Mouse (Mus musculus): Measurements from ENCODE around the gene Tns3. TPM values are rescaled to one million over a fixed set of nuclear protein-coding genes. Genes with fewer than 3 reads are reported as not detected.
A peak's percentile ranks its signal among the peaks of the same experiment; 100 is the strongest.
"Not testable (repeated sequence)": the region's sequence is repeated elsewhere in the genome, so short reads cannot be mapped to it uniquely, and the experiment has no call there.

The Tns3 gene
- polyA plus RNA-seq, 1 experiment from 2014 or later, result 30.4 TPM

GRCm38 (mm10) chr11:8622668-8623067 is 41.7 kb downstream of the Tns3 start:
- H3K9me3 ChIP-seq (replicated peaks; ENCODE audit: control insufficient read depth, low read length), result no peaks in the 10 kb centered on the region
- H3K27ac ChIP-seq (ENCODE audit: low read length), result no peak overlapping the region
- no peak overlapping the region for H3K4me3 ChIP-seq (replicated peaks; ENCODE audit: low read length)
- H3K36me3 ChIP-seq (ENCODE audit: control insufficient read depth, insufficient read depth, low read length), result no peaks in the 10 kb centered on the region
- WGBS, result 48% methylated on average over 6 of the region's 6 CpGs
- no peak for ATAC-seq (ENCODE audit: insufficient read depth, low FRiP score)
- peak overlapping the region; percentile 100; the same call in 1 of the 2 replicates for H3K4me2 ChIP-seq (ENCODE audit: low read depth, low read length)
- peaks cover 32% of the 10 kb centered on the region for H3K4me1 ChIP-seq (ENCODE audit: control insufficient read depth, insufficient read depth, low read length)
- H3K9ac ChIP-seq (ENCODE audit: low read length), result 0 out of 2 replicates have a peak overlapping the region, but pooled peaks have one; percentile 0
- no peaks in the 10 kb centered on the region for H3K27me3 ChIP-seq (ENCODE audit: control insufficient read depth, insufficient read depth, low read length)

DNA sequence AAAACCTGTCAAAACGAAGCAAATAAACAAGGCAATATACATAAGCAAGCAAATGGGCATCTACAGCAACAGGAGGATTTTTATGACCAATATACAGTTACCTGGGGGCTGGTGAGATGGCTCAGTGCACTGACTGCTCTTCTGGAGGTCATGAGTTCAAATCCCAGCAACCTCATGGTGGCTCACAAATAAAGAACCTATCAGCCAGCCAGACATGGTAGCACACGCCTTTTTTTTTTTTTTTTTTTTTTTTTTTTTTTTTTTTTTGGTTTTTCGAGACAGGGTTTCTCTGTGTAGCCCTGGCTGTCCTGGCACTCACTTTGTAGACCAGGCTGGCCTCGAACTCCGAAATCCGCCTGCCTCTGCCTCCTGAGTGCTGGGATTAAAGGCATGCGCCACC is 45.2 kb downstream of the Tns3 start:
- H3K27ac ChIP-seq (ENCODE audit: low read length); H3K9ac ChIP-seq (ENCODE audit: low read length); ATAC-seq (ENCODE audit: insufficient read depth, low FRiP score); H3K4me2 ChIP-seq (ENCODE audit: low read depth, low read length); H3K4me3 ChIP-seq (replicated peaks; ENCODE audit: low read length); H3K9me3 ChIP-seq (replicated peaks; ENCODE audit: control insufficient read depth, low read length); H3K36me3 ChIP-seq (ENCODE audit: control insufficient read depth, insufficient read depth, low read length); H3K27me3 ChIP-seq (ENCODE audit: control insufficient read depth, insufficient read depth, low read length): not testable (repeated sequence)
- 86% methylated on average over 6 of the region's 7 CpGs for WGBS
- H3K4me1 ChIP-seq (ENCODE audit: control insufficient read depth, insufficient read depth, low read length), result peaks cover 27% of the 10 kb centered on the region

DNA sequence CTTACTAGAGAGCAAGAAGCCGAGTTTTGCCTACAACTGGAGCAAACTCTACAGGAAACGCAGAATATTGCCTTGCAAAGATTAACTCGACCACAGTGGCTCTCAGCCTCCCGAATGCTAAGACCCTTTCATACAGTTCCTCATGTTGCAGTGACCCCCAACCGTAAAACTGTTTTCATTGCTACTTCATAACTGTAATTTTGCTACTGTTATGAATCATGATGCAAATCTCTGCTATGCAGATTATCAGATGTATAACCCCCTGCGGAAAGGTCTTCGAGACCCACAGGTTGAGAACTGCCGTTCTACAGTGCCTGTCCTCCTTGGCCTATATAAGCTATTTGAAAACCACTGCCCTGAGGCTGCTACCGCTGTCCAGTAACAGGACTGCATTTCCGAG is 46.0 kb downstream of the Tns3 start:
- no peak overlapping the region for H3K4me2 ChIP-seq (ENCODE audit: low read depth, low read length)
- H3K4me1 ChIP-seq (ENCODE audit: control insufficient read depth, insufficient read depth, low read length), result peaks cover 22% of the 10 kb centered on the region
- H3K4me3 ChIP-seq (replicated peaks; ENCODE audit: low read length), result no peak overlapping the region
- ATAC-seq (ENCODE audit: insufficient read depth, low FRiP score), result no peak
- H3K36me3 ChIP-seq (ENCODE audit: control insufficient read depth, insufficient read depth, low read length), result 0 out of 2 replicates have a peak, but pooled peaks cover 6% of the 10 kb centered on the region
- no peak overlapping the region for H3K27ac ChIP-seq (ENCODE audit: low read length)
- H3K9ac ChIP-seq (ENCODE audit: low read length), result no peak overlapping the region
- H3K27me3 ChIP-seq (ENCODE audit: control insufficient read depth, insufficient read depth, low read length), result no peaks in the 10 kb centered on the region
- no peaks in the 10 kb centered on the region for H3K9me3 ChIP-seq (replicated peaks; ENCODE audit: control insufficient read depth, low read length)
- WGBS, result 63% methylated on average over 10 of the region's 10 CpGs

DNA sequence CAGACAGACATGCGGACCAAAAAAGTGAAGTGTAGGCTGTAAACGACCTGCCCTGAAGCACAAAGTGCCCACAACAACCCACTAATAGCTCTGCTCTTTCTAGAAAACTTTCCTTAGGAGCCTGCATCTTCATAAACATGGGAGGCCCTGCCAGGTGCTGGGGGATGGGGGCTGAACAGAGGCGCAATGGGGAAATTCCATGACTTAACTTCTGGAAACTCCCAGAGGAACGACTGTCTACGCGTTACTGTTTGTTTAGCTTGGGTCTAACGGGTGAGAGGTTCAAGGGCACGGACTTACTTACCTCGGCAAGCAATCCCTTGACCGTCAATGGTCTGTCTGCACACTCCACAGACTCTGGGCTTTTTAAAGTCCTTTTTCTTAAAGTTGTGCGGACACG is 48.9 kb downstream of the Tns3 start:
- Histone ChIP-seq H3K36me3 (ENCODE audit: control insufficient read depth, insufficient read depth, low read length) (0 out of 2 replicates have a peak, but pooled peaks cover 6% of the 10 kb centered on the region), H3K27me3 (ENCODE audit: control insufficient read depth, insufficient read depth, low read length) (no peaks in the 10 kb centered on the region), H3K9ac (ENCODE audit: low read length) (no peak overlapping the region), H3K4me2 (ENCODE audit: low read depth, low read length) (0 out of 2 replicates have a peak overlapping the region, but pooled peaks have one; percentile 14), H3K27ac (ENCODE audit: low read length) (peak overlapping the region; percentile 1; the same call in 1 of the 2 replicates), H3K9me3 (replicated peaks; ENCODE audit: control insufficient read depth, low read length) (no peaks in the 10 kb centered on the region), H3K4me1 (ENCODE audit: control insufficient read depth, insufficient read depth, low read length) (peaks cover 20% of the 10 kb centered on the region), H3K4me3 (replicated peaks; ENCODE audit: low read length) (no peak overlapping the region)
- WGBS, result 31% methylated on average over 12 of the region's 12 CpGs
- ATAC-seq (ENCODE audit: insufficient read depth, low FRiP score), result 0 out of 2 replicates have a peak, but pooled peaks have one; percentile 8

DNA sequence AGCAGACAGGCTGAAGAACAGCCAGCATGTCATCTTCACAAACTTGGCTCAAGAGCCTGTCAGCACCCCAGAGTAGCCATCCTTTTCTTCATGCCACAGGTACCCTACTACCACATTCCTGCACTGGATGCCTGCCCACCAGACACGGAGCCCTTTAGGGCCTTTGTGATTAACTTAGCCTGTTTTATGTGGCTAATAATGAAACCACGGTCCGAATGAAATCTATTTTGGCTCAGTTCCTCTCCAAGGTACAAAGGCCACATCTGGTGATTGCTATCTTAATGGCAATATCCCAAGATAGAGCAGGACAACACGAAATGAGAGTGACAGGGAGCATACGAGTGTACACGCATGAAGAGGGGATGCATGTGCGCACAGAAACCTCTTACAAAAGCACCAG is 53.9 kb downstream of the Tns3 start:
- Histone ChIP-seq H3K27me3 (ENCODE audit: control insufficient read depth, insufficient read depth, low read length) (no peaks in the 10 kb centered on the region), H3K36me3 (ENCODE audit: control insufficient read depth, insufficient read depth, low read length) (0 out of 2 replicates have a peak, but pooled peaks cover 9% of the 10 kb centered on the region), H3K9me3 (replicated peaks; ENCODE audit: control insufficient read depth, low read length) (no peaks in the 10 kb centered on the region), H3K9ac (ENCODE audit: low read length) (no peak overlapping the region), H3K4me2 (ENCODE audit: low read depth, low read length) (no peak overlapping the region), H3K27ac (ENCODE audit: low read length) (no peak overlapping the region), H3K4me3 (replicated peaks; ENCODE audit: low read length) (no peak overlapping the region), H3K4me1 (ENCODE audit: control insufficient read depth, insufficient read depth, low read length) (peaks cover 15% of the 10 kb centered on the region)
- ATAC-seq (ENCODE audit: insufficient read depth, low FRiP score), result no peak
- WGBS, result 67% methylated on average over 7 of the region's 7 CpGs

DNA sequence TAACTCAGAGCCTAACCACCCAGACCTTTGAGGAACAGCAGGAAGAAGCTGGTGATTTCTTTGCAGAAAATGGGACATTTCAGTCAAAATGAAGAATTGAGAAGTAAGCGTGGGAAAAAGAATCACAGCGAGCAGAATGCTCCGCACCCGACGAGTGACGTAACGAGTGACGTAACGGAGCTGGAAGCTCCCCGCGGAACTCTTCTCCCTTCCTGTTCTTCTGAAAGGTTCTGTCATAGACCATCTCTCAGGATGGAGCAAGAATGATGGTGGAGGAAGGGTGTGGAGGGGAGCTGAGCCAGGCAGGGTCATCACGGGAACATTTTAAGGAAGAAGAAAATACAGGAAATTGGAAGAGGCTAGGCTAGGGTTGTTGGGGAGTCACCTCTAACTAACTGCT is 54.5 kb downstream of the Tns3 start:
- no peak overlapping the region for H3K4me2 ChIP-seq (ENCODE audit: low read depth, low read length)
- 72% methylated on average over 12 of the region's 12 CpGs for WGBS

GRCm38 (mm10) chr11:8607123-8607522 is 57.2 kb downstream of the Tns3 start:
- Histone ChIP-seq H3K4me2 (ENCODE audit: low read depth, low read length) (no peak overlapping the region), H3K27me3 (ENCODE audit: control insufficient read depth, insufficient read depth, low read length) (no peaks in the 10 kb centered on the region), H3K9me3 (replicated peaks; ENCODE audit: control insufficient read depth, low read length) (no peaks in the 10 kb centered on the region), H3K36me3 (ENCODE audit: control insufficient read depth, insufficient read depth, low read length) (0 out of 2 replicates have a peak, but pooled peaks cover 4% of the 10 kb centered on the region), H3K27ac (ENCODE audit: low read length) (no peak overlapping the region), H3K4me3 (replicated peaks; ENCODE audit: low read length) (no peak overlapping the region), H3K9ac (ENCODE audit: low read length) (no peak overlapping the region), H3K4me1 (ENCODE audit: control insufficient read depth, insufficient read depth, low read length) (peaks cover 13% of the 10 kb centered on the region)
- WGBS, result 100% methylated on average over 1 of the region's 1 CpGs
- no peak for ATAC-seq (ENCODE audit: insufficient read depth, low FRiP score)

More for the DNA sequence above, 54.5 kb downstream of the Tns3 start:
- H3K27me3 ChIP-seq (ENCODE audit: control insufficient read depth, insufficient read depth, low read length), result no peaks in the 10 kb centered on the region
- H3K27ac ChIP-seq (ENCODE audit: low read length), result no peak overlapping the region
- no peak for ATAC-seq (ENCODE audit: insufficient read depth, low FRiP score)
- peaks cover 13% of the 10 kb centered on the region for H3K4me1 ChIP-seq (ENCODE audit: control insufficient read depth, insufficient read depth, low read length)
- no peak overlapping the region for H3K4me3 ChIP-seq (replicated peaks; ENCODE audit: low read length)
- 0 out of 2 replicates have a peak, but pooled peaks cover 9% of the 10 kb centered on the region for H3K36me3 ChIP-seq (ENCODE audit: control insufficient read depth, insufficient read depth, low read length)
- H3K9me3 ChIP-seq (replicated peaks; ENCODE audit: control insufficient read depth, low read length), result no peaks in the 10 kb centered on the region
- no peak overlapping the region for H3K9ac ChIP-seq (ENCODE audit: low read length)

GRCm38 (mm10) chr11:8604789-8605569 is 59.4 kb downstream of the Tns3 start:
- no peak for ATAC-seq (ENCODE audit: insufficient read depth, low FRiP score)
- Histone ChIP-seq H3K36me3 (ENCODE audit: control insufficient read depth, insufficient read depth, low read length) (0 out of 2 replicates have a peak, but pooled peaks cover 4% of the 10 kb centered on the region), H3K27ac (ENCODE audit: low read length) (peak overlapping the region; percentile 20; the same call in 1 of the 2 replicates), H3K27me3 (ENCODE audit: control insufficient read depth, insufficient read depth, low read length) (no peaks in the 10 kb centered on the region), H3K9ac (ENCODE audit: low read length) (no peak overlapping the region), H3K9me3 (replicated peaks; ENCODE audit: control insufficient read depth, low read length) (no peaks in the 10 kb centered on the region), H3K4me3 (replicated peaks; ENCODE audit: low read length) (no peak overlapping the region), H3K4me1 (ENCODE audit: control insufficient read depth, insufficient read depth, low read length) (peaks cover 8% of the 10 kb centered on the region; the same call in 1 of the 2 replicates), H3K4me2 (ENCODE audit: low read depth, low read length) (no peak overlapping the region)
- 81% methylated on average over 10 of the region's 10 CpGs for WGBS

DNA sequence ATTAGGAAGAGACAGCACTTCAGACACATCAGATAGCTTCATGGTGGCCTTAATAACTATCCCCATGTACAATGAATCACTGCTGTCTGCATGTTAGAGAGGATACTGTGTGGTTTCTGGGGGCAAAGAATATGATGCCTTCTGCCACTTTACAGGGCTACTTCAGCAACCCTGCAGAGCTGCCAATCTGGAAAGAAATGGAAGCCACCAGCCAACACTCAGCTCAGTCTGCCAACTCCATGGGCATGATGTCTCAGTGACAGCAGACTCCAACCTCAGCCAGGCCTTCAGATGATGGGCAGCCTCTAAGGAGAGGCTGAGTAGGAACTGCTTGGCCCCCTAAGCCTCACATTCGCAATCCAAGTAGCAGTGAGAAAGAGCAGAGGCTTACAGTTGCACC is 61.7 kb downstream of the Tns3 start:
- peaks cover 4% of the 10 kb centered on the region; the same call in 1 of the 2 replicates for H3K36me3 ChIP-seq (ENCODE audit: control insufficient read depth, insufficient read depth, low read length)
- H3K4me3 ChIP-seq (replicated peaks; ENCODE audit: low read length), result no peak overlapping the region
- WGBS, result 75% methylated on average over 1 of the region's 1 CpGs
- no peaks in the 10 kb centered on the region for H3K9me3 ChIP-seq (replicated peaks; ENCODE audit: control insufficient read depth, low read length)
- H3K4me1 ChIP-seq (ENCODE audit: control insufficient read depth, insufficient read depth, low read length), result peaks cover 5% of the 10 kb centered on the region; the same call in 1 of the 2 replicates
- no peak for ATAC-seq (ENCODE audit: insufficient read depth, low FRiP score)
- H3K27ac ChIP-seq (ENCODE audit: low read length), result no peak overlapping the region
- H3K4me2 ChIP-seq (ENCODE audit: low read depth, low read length), result no peak overlapping the region
- no peaks in the 10 kb centered on the region for H3K27me3 ChIP-seq (ENCODE audit: control insufficient read depth, insufficient read depth, low read length)
- H3K9ac ChIP-seq (ENCODE audit: low read length), result no peak overlapping the region

Measured in stomach, embryonic 16.5 days (tissue).